Mouse (Mus musculus): ENCODE measurements around the gene Gm21560. TPM values are rescaled to one million over a fixed set of nuclear protein-coding genes. Genes with fewer than 3 reads are reported as not detected.
"Not testable (repeated sequence)": the region's sequence is repeated elsewhere in the genome, so short reads cannot be mapped to it uniquely, and the experiment has no call there.

Gene Gm21560
- not detected in 2 replicates for polyA plus RNA-seq (2015; fragmentation: Nextera tagmentation; extraction: Ambion mirVana)

- not testable (repeated sequence) for H3K4me1 ChIP-seq; H3K27me3 ChIP-seq; H3K36me3 ChIP-seq; H3K4me2 ChIP-seq (replicated peaks); H3K27ac ChIP-seq (replicated peaks); H3K4me3 ChIP-seq (replicated peaks); H3K9me3 ChIP-seq (replicated peaks); H3K9ac ChIP-seq; ATAC-seq (ENCODE audit: insufficient number of reproducible peaks, low FRiP score, low TSS enrichment, low read depth)
- 63% methylated on average over 2 of the region's 2 CpGs for WGBS
Measured at GRCm38 (mm10) chr14:6219192-6219591, at the start of gene Gm21560. TSS of gene Gm21560 (minus strand) at chr14:6219292.

GRCm38 (mm10) chr14:6163538-6163937, 55.6 kb downstream of the Gm21560 start:
- not testable (repeated sequence) for H3K27ac ChIP-seq (replicated peaks); H3K27me3 ChIP-seq; H3K4me1 ChIP-seq; H3K9me3 ChIP-seq (replicated peaks); ATAC-seq (ENCODE audit: insufficient number of reproducible peaks, low FRiP score, low TSS enrichment, low read depth); H3K36me3 ChIP-seq; H3K4me2 ChIP-seq (replicated peaks); H3K4me3 ChIP-seq (replicated peaks); H3K9ac ChIP-seq
- 93% methylated on average over 6 of the region's 9 CpGs for WGBS

DNA sequence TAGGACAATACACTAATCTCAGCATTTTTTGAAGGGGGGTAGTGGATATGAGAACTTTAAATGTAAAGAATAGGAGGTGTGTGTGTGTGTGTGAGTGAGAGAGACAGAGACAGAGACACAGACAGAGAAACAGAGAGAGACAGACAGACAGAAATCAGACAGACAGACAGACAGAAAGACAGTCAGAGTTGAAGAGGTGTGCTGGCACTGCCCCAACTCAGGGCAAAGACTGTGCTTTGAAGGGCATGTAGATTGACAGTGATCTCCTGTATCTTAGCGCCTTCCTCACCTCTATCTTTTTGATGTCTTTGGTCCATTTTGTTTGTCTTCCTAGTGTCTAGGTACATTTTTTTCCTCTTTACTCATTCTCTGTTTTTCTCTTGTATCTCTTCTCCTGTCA, 58.0 kb downstream of the Gm21560 start:
- not testable (repeated sequence) for H3K4me2 ChIP-seq (replicated peaks); H3K27ac ChIP-seq (replicated peaks); H3K4me3 ChIP-seq (replicated peaks); H3K27me3 ChIP-seq; H3K4me1 ChIP-seq; H3K36me3 ChIP-seq; H3K9me3 ChIP-seq (replicated peaks); H3K9ac ChIP-seq; ATAC-seq (ENCODE audit: insufficient number of reproducible peaks, low FRiP score, low TSS enrichment, low read depth)
- WGBS = 60% methylated on average over 1 of the region's 1 CpGs

Other genes starting within 250 kb of the Gm21560 start
- gene Gm3453, start 240.2 kb downstream of the Gm21560 start, polyA plus RNA-seq (2015; fragmentation: Nextera tagmentation; extraction: Ambion mirVana) = not detected in 2 replicates
- not detected in 2 replicates for gene Gm6337, start 161.0 kb downstream of the Gm21560 start, polyA plus RNA-seq (2015; fragmentation: Nextera tagmentation; extraction: Ambion mirVana)
- 1.4 and 1.9 TPM in 2 replicates for gene Gm8206, start 125.3 kb downstream of the Gm21560 start, polyA plus RNA-seq (2015; fragmentation: Nextera tagmentation; extraction: Ambion mirVana)
- 1.2 TPM in 2 replicates for gene Gm3468, start 110.6 kb downstream of the Gm21560 start, polyA plus RNA-seq (2015; fragmentation: Nextera tagmentation; extraction: Ambion mirVana)
- gene Gm3476, start 93.5 kb downstream of the Gm21560 start, polyA plus RNA-seq (2015; fragmentation: Nextera tagmentation; extraction: Ambion mirVana) = not detected in 2 replicates
- gene Gm3411, start 68.0 kb upstream of the Gm21560 start, polyA plus RNA-seq (2015; fragmentation: Nextera tagmentation; extraction: Ambion mirVana) = 0.69 and 0.75 TPM in 2 replicates
- gene Gm21103, start 85.6 kb upstream of the Gm21560 start, polyA plus RNA-seq (2015; fragmentation: Nextera tagmentation; extraction: Ambion mirVana) = not detected in 2 replicates
- not detected in 2 replicates for gene Gm3618, start 124.4 kb upstream of the Gm21560 start, polyA plus RNA-seq (2015; fragmentation: Nextera tagmentation; extraction: Ambion mirVana)
- gene Gm16440, start 171.0 kb upstream of the Gm21560 start, polyA plus RNA-seq (2015; fragmentation: Nextera tagmentation; extraction: Ambion mirVana) = not detected in 2 replicates
- gene Gm3591, start 193.2 kb upstream of the Gm21560 start, polyA plus RNA-seq (2015; fragmentation: Nextera tagmentation; extraction: Ambion mirVana) = 0.63 TPM in 1 of 2 replicates, not detected in the other
- gene Gm3594, start 225.3 kb upstream of the Gm21560 start, polyA plus RNA-seq (2015; fragmentation: Nextera tagmentation; extraction: Ambion mirVana) = not detected in 2 replicates

All from embryonic facial prominence, embryonic 15.5 days (tissue).